Mouse (Mus musculus) right cerebral cortex, postnatal 10 days (tissue): ENCODE results near the gene Chil1.

Source experiments
- DNase-seq, 2 experiments: peaks; one replicate each; pipeline ENCODE4 v3.0.0; 2021; ENCODE audit warnings: low spot score in 2 of 2

Gene Chil1

DNA sequence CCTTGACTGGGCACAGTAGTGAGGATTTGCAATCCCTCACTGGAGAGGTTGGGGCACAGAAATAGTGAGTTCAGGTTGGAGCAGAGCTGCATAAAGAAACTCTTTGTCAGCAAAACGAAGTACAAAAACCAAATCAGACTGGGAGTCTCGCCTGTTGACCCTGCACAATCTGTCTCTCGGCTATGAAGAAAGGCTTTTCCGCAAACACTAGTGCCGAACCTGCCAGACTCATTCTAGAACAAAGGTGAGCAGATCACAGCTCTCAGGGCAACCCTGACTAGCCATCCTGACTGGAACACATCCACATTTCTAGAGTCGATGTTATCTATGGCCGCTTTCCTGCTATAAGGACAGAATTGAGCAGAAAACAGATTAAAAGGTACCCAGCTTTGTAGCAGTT, 8.9 kb upstream of the Chil1 start:
- DNase-seq = no peak

DNA sequence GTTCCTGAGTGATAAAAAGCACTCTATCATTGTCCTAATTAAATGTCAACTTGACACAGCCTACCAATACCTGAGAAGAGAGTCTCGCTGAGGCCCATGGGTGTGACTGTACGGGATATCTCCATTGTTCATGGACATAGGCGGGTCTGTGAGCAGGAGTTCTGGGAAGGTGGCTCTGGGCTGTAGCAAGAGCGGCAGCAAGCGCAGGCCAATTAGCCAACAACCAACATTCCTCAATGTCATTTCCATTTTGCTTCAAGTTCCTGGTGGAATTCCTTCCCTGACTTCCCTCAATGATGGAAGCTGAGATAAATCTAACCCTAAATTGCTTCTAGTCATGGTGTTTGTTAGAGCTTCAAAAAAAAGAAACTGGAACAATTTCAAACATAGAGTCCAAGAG, 4.0 kb upstream of the Chil1 start:
- no peak for DNase-seq

DNA sequence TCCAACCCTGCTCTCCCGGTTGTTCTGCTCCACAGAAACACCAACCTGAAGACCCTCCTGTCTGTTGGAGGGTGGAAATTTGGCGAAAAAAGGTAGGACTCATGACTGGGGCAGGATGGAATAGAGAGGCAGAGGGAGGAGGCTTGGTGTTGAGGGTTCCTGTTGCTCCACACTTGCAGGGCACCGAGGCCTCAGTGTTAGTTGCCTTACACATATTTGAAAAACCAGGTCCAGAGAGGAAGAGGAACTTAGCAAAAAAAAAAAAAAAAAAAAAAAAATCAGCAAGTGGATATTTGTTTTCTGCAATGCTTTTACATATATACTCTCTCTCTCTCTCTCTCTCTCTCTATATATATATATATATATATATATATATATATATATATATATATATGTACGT, 2.1 kb downstream of the Chil1 start:
- no peak for DNase-seq

DNA sequence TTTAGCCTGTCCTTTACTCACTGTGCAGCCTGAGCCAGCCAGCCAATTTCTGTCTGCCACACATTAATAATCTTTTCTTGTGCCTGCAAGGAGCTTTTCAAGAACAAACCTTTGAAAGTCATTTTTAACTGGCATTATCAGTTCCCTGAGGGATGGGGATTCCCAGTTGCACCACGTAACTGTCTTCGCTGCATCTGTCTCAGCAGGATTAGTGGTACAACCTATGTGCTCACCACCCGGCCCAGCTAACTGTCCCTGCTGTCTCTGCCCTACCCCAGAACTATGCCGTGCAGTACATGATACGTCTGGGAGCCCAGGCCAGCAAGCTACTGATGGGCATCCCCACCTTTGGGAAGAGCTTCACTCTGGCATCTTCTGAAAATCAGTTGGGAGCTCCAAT, 6.2 kb downstream of the Chil1 start:
- DNase-seq = no peak

DNA sequence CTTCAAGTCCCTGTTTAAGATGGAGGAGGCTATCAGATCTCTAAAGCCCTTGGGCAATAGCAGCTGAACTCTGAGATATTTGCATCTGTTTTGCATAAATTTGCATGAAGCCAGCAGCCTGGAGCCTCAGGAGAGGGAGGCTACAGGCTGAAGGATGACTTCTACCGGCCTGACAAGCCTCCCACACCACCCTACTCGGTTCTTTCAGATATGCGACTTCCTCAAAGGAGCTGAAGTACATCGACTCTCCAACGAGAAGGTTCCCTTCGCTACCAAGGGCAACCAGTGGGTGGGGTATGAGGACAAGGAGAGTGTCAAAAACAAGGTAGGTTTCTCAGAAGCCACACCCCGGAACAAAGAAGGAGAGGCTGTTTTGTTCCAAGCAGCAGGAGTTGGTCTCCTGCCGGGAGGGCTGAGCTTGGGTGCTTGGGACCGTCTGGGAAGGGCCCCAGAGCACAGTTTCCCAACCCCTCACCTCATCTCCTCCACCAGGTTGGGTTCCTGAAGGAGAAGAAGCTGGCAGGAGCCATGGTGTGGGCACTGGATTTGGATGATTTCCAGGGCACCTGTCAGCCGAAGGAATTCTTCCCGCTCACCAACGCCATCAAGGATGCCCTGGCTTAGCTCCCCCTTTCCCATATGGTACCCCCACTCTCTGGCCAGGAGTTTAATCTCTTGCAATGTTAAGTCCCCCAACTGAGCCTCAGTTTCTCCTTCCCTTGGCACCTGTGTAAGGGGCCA, 7.2 kb downstream of the Chil1 start:
- no peak for DNase-seq

DNA sequence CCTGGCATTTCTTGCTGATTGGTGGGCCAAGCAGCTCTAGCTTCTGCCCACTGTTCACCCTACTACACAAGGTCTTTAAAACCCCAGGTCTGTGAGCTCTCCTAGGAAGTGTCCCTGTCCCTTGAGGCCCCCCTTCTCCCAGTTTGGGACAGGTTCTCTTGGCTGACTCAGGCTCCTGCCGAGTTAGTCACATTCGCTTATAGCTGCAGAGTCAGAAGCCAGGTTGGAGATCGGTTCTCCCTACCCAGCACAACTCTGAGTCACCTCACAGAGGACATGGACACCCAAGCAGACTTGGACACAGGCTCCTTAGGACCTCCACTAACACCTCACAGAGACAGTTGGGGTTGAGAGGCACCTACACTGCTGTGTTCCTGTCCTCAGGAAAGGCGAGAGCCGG, 9.2 kb downstream of the Chil1 start:
- DNase-seq = no peak

DNA sequence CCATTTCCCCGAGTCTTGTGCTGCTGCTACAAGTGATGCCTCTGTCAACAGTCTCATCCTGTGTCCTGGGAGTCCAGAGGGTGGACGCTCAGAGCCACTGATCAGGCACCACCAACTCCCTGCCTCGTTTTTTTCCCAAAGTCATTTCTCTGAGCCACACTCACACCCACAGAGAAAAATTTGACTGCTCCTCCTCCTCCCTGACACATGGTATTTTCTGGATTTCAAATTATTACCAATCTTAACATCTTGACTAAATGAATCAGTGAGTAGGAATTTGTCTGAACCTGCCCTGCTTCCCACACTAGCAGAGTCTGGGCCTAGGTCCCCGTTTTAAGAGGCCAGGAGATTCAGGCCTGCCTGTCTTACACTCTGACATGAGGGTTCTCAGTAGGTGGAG, 10.0 kb downstream of the Chil1 start:
- no peak for DNase-seq

DNA sequence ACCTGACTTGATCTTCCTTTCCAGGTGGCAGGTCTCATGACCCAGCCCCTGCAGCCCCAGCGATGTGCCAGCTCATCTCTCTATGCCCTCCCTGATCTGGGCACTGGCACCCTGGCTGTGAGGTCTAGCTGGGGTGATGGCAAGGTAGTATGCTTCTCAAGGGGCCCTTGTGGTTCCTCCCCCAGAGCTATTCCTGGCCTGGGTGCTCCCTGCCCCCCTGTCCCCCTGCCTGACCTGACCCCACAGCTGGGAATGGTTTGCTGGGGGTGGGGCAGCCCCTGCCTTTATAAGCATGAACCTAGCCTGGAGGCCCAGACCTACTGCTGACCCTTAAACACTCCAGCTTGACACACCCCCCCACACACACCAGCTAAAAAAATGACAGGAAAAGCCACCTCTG, 11.2 kb downstream of the Chil1 start, which contains the start of gene Mybph:
TSS of gene Mybph (plus strand) at position 323 of the 400 bp plus-strand sequence.
- peak in 1 of 2 experiments; percentile 28 for DNase-seq

DNA sequence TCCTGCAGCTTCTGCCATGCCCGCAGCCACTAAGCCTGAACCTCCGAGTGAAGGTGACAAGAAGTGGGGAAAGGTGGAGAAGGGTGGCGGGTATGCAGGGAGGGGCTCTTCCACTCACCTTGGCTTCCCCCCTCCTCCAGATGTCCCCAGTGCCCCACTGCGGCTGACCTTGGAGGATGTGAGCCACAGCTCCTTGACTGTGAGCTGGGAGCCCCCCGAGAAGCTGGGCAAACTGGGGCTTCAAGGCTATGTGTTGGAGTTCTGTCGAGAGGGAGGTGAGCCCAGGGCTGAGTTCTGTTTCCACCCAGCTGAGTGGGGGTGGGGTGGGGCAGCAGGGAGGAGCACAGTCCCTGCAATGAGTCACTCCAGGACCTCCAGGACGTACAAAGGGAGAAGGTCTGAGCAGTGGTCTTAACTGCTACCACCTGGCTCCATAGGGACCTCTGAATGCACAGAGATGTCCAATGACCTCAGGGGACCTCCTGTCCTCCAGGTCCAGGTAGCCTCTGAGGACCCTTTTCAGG, 11.8 kb downstream of the Chil1 start:
- no peak for DNase-seq

DNA sequence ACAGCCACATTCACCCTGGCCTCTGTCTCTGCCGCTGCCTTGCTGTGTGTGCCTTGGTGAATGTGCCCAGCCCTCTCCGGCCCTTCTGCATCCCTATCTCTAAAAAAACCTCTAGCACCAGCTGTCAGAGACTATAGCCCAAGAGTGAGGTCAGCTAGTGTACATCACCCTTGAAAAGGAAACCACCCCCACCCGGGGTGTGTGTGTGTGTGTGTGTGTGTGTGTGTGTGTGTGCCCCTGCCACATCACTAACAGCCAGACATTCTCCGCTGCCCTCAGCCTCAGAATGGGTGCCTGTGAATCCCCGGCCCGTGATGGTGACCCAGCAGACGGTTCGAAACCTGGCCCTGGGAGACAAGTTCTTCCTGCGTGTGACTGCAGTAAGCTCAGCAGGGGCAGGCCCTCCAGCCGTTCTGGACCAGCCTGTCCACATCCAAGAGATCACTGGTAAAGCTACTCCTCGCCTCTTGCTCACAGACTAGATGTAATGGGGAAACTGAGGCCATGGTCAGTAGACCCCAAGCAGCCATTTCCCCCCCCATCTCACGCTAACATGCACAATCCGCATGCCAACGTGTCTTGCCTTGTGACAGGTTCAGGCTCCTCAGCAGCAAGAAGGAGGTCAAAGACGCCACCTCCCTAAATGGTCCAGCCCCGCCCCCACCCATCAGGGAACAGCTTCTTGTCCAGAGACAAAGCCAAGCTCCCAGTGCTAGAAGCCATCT, 12.5 kb downstream of the Chil1 start:
- DNase-seq = no peak

DNA sequence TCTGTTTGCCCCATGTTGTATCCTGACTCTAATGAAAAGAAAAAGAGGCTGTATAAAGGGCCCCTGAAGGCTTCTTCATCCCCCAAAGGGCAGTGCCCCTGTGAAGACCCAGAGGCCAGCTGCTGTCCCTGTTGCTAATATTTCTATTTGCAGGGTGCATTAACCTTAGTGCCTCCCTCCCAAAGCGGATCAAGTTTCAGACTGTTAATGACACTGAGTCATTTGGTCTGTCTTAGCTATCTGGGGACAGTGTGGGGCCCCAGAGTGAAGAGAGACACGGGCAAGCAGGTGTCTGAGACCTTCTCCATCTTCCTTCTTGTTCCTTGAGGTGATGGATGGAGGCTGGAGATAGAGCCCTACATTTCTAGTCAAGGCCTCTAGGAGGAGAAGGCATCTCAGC, 13.1 kb downstream of the Chil1 start:
- DNase-seq = no peak

DNA sequence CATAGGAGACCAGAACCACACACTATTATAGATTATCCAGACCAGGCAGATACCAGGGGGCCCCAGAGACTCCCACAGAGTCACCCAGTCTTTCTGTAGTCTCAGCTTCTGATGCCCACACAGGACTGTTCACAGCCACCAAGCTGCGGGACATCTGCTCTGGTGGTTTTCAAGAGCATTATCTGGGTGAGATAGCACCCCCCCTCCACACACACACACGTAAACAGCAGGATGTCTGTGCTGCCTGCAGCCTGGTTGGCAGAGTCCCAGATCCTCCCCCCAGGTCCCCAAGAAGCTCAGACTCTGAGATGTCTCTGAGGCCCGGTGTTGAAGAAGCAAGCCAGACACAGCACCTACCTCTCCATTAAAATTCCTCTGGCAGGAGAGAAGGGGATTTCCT, 13.6 kb downstream of the Chil1 start:
- DNase-seq = peak in 1 of 2 experiments; percentile 80

DNA sequence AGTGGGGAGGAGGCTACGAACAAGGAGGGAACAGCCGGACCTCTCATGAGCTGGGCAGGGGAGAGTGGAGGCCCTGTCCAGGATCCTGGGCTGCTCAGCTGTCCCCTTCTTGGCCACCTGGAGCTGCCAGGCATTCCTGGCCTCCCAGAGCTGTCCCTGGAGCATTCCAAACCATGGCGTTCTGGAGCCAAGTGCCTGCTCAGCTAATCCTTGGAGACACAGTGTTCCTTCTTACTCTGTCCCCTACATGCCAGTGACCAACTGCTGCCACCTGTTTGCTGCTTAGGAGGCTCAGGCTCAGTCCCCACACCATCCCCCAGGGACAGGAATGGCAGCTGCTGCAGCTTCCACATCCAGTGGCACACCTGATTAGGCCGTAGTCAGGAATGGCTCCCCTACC, 14.0 kb downstream of the Chil1 start:
- DNase-seq = no peak

DNA sequence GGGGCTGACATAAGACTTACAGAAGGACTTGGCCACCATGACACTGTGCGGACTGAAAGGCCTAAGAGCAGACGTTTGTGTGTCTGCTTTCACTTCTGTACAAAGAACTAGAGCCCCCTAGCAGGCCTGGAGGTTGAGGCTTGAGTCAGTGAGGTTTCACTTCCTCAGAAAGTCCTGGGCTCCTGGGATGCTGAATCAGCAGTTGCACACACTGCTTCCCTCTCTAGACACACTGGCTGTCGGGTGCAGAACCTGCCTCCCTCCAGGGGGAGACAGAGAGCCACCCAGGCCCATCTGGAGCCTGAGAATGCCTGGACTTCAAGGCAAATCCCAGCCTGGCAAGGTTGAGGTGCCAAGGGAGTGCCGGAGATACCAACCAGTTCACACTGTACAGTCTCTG, 14.4 kb downstream of the Chil1 start:
- peak; percentile 84 to 86 for DNase-seq

DNA sequence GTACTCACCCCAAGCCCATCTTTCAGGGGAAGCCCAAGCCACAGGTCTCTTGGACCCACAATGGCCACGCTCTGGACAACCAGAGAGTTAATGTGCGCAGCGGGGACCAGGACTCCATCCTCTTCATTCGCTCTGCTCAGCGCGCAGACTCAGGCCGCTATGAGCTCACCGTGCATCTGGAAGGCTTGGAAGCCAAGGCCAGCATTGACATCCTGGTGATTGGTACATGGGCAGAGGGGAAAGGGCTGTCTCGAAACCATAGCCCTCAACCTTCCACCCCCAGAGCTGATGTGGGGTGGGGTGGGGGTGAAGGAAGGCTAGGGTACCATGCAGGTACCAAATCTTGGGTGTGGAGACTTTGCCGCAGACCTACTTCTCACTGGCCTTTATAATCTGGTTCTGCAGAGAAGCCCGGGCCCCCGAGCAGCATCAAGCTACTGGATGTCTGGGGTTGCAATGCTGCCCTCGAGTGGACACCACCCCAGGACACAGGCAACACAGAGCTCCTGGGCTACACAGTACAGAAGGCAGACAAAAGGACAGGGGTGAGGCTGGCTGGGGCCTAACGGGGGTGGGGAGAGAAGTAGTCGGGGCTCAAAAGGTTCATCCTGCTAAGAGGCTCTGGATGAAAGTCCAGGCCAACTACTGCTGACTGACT, 15.5 kb downstream of the Chil1 start:
- no peak for DNase-seq

DNA sequence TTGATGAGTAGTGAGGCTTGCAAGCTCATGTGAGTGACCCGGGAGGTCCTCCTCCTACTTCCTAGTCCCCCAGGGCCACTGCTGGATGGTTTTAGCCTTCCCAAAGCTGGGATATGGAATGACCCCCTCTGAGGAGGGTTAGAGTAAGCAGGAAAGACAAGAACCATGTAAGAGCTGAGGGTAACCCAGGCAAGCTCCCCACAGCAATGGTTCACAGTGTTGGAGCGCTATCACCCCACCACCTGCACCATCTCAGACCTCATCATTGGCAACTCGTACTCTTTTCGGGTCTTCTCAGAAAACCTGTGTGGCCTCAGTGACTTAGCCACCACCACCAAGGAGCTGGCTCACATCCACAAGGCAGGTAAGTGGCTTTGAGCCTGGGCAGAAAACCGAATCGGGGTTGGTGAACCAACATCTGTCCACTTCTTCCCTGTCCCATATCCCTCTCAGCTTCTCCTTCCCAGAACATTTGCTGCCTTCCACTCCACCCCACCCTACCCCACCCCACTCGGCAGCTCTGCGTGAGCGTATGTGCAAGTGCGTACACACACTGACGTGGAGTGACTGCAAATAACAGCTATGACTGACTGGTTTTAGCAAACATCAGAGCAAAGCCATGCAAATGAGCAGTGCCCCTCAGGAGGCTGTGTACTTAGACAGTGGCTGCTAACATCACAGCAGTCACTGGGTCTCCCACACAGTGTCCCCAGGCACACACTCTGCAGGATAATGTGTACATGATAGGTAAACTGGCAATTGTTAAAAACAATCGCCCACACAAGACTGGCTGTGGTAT, 16.4 kb downstream of the Chil1 start:
- no peak for DNase-seq

DNA sequence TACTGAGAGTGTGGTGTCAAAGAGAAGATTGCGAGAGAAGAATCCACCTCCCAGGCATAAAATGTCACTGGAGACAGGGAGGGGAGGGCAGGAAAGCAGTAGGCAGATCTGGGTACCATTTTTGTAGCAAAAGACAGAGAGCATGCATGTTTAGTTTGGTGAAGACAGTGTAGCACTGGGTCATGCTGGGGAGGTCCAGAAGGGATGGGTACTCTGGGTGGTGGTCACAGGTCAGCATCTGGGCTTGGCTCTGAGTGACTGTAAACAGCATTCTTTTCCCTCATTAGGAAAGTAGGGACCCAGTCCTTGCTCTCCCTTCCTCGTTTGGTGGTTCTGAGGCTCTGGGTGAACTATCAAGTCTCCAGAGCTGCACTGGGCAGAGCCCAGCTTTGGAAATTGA, 18.5 kb downstream of the Chil1 start:
- DNase-seq = no peak

DNA sequence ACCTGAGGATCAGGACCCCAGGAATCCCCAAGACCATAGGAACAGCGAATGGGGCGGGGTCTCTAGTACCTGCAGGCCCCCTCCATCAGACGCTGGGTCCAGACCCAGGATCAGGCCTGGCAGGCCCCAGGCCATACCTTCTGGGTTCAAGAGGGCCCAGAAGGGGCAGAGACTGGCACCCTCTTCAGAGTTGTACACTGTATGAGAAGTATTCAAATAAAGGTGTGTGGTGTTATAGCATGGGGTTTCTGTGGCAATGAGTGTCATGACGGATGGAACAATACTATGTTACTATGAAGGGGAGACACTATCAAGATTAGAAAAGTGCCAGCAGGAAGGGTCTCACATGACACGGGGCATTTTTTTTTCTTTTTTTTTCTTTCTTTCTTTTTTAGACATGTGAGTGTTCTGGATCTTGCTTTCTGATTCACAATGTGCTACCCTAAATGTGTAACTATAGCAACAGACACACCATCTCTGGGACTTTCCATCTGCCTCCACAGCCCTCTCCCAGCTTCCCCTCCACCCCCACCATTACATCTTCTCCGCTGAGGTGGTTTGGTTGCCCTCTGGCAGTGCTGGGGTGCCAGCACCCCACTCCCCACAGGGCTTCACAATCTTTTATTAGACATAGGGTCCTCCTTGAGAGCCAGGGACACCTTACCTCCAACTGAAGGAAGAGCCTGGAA, 19.2 kb downstream of the Chil1 start:
- DNase-seq = peak; percentile 68 to 76

DNA sequence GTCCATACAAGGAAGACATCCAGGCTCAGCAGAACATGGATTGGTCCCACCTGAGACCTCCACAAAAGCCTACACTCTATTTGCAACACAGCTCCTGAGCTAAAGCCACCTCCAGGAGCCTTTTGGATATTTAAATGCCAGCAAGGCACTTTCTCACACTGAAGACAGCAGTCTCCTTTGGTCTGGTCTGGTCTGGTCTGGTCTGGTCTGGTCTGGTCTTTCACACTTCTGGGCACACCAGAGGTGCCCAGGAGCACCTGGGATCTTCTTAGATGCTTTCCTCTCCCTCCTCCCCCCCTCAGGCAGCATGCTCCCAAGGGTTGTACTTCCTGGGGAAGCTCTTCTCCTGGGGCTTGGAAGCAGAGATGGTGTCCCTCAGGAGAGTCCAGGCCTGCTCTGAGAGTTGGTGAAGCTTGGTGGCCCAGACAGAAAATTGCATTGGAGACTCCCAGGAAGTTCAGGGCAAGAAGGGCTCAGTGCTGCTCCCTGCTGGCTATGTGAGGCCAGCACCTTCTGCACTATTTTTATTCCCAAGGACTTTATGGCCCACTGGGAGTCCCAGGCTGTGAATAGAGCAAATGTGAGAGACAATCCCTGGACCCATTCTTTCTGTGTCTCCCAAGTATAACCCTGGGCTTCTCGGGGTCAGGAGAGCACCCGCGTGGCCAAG, 19.9 kb downstream of the Chil1 start:
- DNase-seq = peak; percentile 63 to 71

DNA sequence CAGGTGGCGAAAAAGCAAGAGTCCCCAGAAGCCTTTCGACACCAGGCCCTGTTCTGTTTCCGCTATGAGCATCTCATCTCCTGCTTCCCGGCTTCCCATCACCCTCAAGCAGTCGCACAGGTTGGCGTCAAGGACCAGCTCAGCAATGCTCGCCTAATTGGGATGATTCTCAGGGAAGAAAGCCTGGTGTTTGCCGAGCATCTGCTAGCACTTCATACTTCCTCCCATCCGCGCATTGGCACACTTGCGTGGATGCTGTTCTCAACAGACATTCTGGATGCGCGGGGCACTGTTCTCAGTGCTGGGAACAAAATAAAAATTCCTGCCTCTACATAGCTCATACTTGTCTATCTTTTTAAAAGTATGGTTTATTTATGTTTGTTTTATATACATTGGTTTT, 22.3 kb downstream of the Chil1 start:
- DNase-seq = peak; percentile 76 to 79
